9 mouse cellular contexts compared by ENCODE assay signal in the genomic region with DNA sequence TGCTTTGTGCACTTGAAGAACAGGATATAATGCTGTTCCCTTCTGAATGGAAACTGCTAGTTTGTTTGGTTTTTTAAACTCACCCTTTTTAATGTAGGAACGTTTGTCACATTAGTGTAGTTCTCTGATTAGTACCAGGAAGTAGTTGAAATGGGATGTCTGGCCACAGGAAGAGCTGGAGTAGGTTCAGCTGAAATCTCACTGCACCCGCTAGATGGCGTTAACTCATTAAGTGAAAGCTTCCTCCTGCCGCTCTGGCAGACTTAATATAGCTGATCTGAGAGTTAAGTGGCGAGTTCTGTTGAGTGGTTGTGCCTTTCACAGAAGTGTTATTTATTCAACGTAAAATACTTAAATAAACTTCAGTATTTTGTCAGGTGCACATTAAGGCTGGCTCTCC.
DNase-seq lines count a peak whose midpoint lies in the region; ATAC-seq and TF ChIP-seq lines count a peak whose summit lies in the region.
"Had no signal": no experiment of that assay in that cellular context is flagged by ENCODE, and none has a peak within 500 bp of the region (broad histone marks: within the 10 kb centered on the region; RNA-seq: fewer than 3 reads in every experiment).

No protein-coding gene starts in this region.

- no peaks in the 10 kb centered on the region for H3K9me3 ChIP-seq in limb, embryonic 14.5 days (ENCODE audit: control insufficient read depth, low read length)
- H3K9me3 ChIP-seq in neural tube, embryonic 11.5 days (ENCODE audit: control insufficient read depth, low read length): no peaks in the 10 kb centered on the region
- H3K9me3 ChIP-seq: heart, embryonic 13.5 days had no signal

- H3K36me3 ChIP-seq in limb, embryonic 14.5 days (ENCODE audit: control insufficient read depth, insufficient read depth, low read length): no peaks in the 10 kb centered on the region
- no peaks in the 10 kb centered on the region for H3K36me3 ChIP-seq in neural tube, embryonic 11.5 days (ENCODE audit: control insufficient read depth, insufficient read depth, low read length)
- H3K36me3 ChIP-seq: heart, embryonic 13.5 days had no signal

- DNase-seq in 3134 (ENCODE audit: extremely low read depth, insufficient read length, low spot score) (peak; percentile 11), NIH3T3 (ENCODE audit: low read depth) (peak; percentile 69)
- DNase-seq in cerebellum, adult 9-11 months: peak; percentile 75
- DNase-seq in gastrocnemius, adult 2 months: peak; percentile 85
- DNase-seq in kidney, adult 9 months: peak; percentile 87
- peak; percentile 89 for DNase-seq in limb, embryonic 14.5 days (ENCODE audit: low spot score)
- peak; percentile 83 for DNase-seq in neural tube, embryonic 11.5 days (ENCODE audit: low spot score)
- DNase-seq in testis, postnatal 14 days (ENCODE audit: low spot score): peak; percentile 46

- H3K4me2 ChIP-seq in limb, embryonic 14.5 days (replicated peaks; ENCODE audit: low read depth, low read length, severe bottlenecking): no peak overlapping the region
- no peak overlapping the region for H3K4me2 ChIP-seq in neural tube, embryonic 11.5 days (ENCODE audit: low read depth)
- H3K4me2 ChIP-seq: heart, embryonic 13.5 days had no signal

- intact Hi-C loops in gastrocnemius, adult 2 months (cut with DNase I): loop anchor here (1.0 to 5.0 kb wide), 2 partner anchors 36 to 142 kb away; no protein-coding TSS in a partner anchor

- no peak for TF ChIP-seq POLR2A in limb, embryonic 14.5 days (IDR thresholded peaks at IDR 0.05; ENCODE audit: borderline replicate concordance, extremely low read depth, insufficient read depth, insufficient read length)

- H3K27ac ChIP-seq in gastrocnemius, adult 2 months: peak overlapping the region; percentile 33; the same call in 1 of the 2 replicates
- no peak overlapping the region for H3K27ac ChIP-seq in limb, embryonic 14.5 days (replicated peaks; ENCODE audit: low read depth, low read length)
- no peak overlapping the region for H3K27ac ChIP-seq in neural tube, embryonic 11.5 days (ENCODE audit: low read depth, low read length)
- H3K27ac ChIP-seq: heart, embryonic 13.5 days had no signal

- no peak overlapping the region for H3K9ac ChIP-seq in limb, embryonic 14.5 days (ENCODE audit: low read depth, low read length, severe bottlenecking)
- no peak overlapping the region for H3K9ac ChIP-seq in neural tube, embryonic 11.5 days (ENCODE audit: low read length)
- H3K9ac ChIP-seq: heart, embryonic 13.5 days had no signal

- H3K27me3 ChIP-seq in limb, embryonic 14.5 days (ENCODE audit: control insufficient read depth, insufficient read depth, low read length): no peaks in the 10 kb centered on the region
- no peaks in the 10 kb centered on the region for H3K27me3 ChIP-seq in neural tube, embryonic 11.5 days (ENCODE audit: control insufficient read depth, insufficient read depth, low read length)
- H3K27me3 ChIP-seq: heart, embryonic 13.5 days had no signal

- 6% methylated on average over 6 of the region's 6 CpGs for WGBS in limb, embryonic 14.5 days
- 5% methylated on average over 6 of the region's 6 CpGs for WGBS in neural tube, embryonic 11.5 days

- peaks cover 4% of the 10 kb centered on the region; the same call in 1 of the 2 replicates for H3K4me1 ChIP-seq in limb, embryonic 14.5 days (ENCODE audit: control insufficient read depth, insufficient read depth, low read length)
- no peaks in the 10 kb centered on the region for H3K4me1 ChIP-seq in neural tube, embryonic 11.5 days (ENCODE audit: control insufficient read depth, insufficient read depth, low read length)

- ATAC-seq in limb, embryonic 14.5 days (ENCODE audit: low FRiP score, low read depth): no peak
- ATAC-seq in neural tube, embryonic 11.5 days (ENCODE audit: insufficient read depth, low FRiP score, low TSS enrichment): no peak

- H3K4me3 ChIP-seq in gastrocnemius, adult 2 months: peak overlapping the region; percentile 13; the same call in 1 of the 2 replicates
- no peak overlapping the region for H3K4me3 ChIP-seq in limb, embryonic 14.5 days (replicated peaks; ENCODE audit: low read length)
- no peak overlapping the region for H3K4me3 ChIP-seq in neural tube, embryonic 11.5 days (ENCODE audit: low read depth, low read length)
- H3K4me3 ChIP-seq: heart, embryonic 13.5 days had no signal

- TF ChIP-seq CTCF in gastrocnemius, adult 2 months (IDR thresholded peaks at IDR 0.05): peak; percentile 89

Comparison
In these comparisons a context has a peak if more than half of its experiments do, and no peak if none do; other contexts are left out.
1. DNase-seq: peak in every context shown above with its lines; median percentile 89 in limb, embryonic 14.5 days; 87 in kidney, adult 9 months; 85 in gastrocnemius, adult 2 months; 83 in neural tube, embryonic 11.5 days; 75 in cerebellum, adult 9-11 months; 69 in NIH3T3; 46 in testis, postnatal 14 days; 11 in 3134.